ENCODE assay signal across 19 mouse cellular contexts in the genomic region with DNA sequence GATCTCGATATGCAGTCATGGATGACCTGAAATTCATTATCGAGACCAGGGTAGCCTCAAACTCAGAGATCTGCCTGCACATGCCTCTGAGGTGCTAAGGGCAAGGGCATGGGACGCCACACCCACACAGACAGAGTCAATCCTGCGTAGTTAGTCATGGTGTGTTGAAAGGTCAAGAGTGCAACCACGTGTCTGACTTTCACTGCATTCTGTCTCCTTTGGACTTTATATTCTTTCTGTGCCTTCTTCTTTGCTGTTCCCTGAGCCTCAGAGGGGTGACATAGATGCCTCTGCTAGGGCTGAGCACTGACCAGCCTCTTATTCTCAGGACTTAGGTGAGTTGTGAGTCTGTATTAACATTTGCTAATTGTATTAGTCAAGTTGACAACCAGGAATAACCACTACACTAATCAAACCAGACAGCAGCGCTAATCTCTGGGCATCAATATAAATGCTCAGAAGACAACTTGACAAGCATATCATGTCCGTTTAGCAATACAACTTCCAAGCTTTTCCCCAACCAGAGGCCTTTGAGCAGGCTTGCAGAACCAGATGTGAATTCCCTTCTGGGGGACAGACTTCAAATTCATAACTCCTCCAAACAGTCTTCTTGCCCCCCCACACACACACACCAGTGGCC.
A peak's percentile ranks its signal among the peaks of the same experiment; 100 is the strongest.
DNase-seq lines count a peak whose midpoint lies in the region; ATAC-seq and TF ChIP-seq lines count a peak whose summit lies in the region.
"Had no signal": no experiment of that assay in that cellular context is flagged by ENCODE, and none has a peak within 500 bp of the region (broad histone marks: within the 10 kb centered on the region; RNA-seq: fewer than 3 reads in every experiment).

No protein-coding gene starts in this region.

- H3K27me3 ChIP-seq in liver, embryonic 15.5 days, result no peaks in the 10 kb centered on the region
- H3K27me3 ChIP-seq in intestine, embryonic 16.5 days (replicated peaks; ENCODE audit: control insufficient read depth, insufficient read depth, low read length), result no peaks in the 10 kb centered on the region
- H3K27me3 ChIP-seq in small intestine, adult 2 months (ENCODE audit: control insufficient read depth, insufficient read depth, low read length), result no peaks in the 10 kb centered on the region
- no peaks in the 10 kb centered on the region for H3K27me3 ChIP-seq in hindbrain, embryonic 11.5 days (ENCODE audit: control insufficient read depth, insufficient read depth, low read length)
- H3K27me3 ChIP-seq: forebrain, embryonic 12.5 days; heart, embryonic 13.5 days; limb, embryonic 13.5 days had no signal

- H3K9ac ChIP-seq in liver, embryonic 15.5 days, result no peak overlapping the region
- no peak overlapping the region for H3K9ac ChIP-seq in intestine, embryonic 16.5 days (ENCODE audit: low read depth, low read length)
- no peak overlapping the region for H3K9ac ChIP-seq in hindbrain, embryonic 11.5 days (ENCODE audit: low read depth, low read length)
- H3K9ac ChIP-seq: forebrain, embryonic 12.5 days; heart, embryonic 13.5 days; limb, embryonic 13.5 days had no signal

- H3K4me2 ChIP-seq in liver, embryonic 15.5 days, result no peak overlapping the region
- H3K4me2 ChIP-seq in intestine, embryonic 16.5 days (ENCODE audit: low read depth, low read length), result no peak overlapping the region
- no peak overlapping the region for H3K4me2 ChIP-seq in hindbrain, embryonic 11.5 days (replicated peaks; ENCODE audit: low read depth, low read length)
- H3K4me2 ChIP-seq: forebrain, embryonic 12.5 days; heart, embryonic 13.5 days; limb, embryonic 13.5 days had no signal

- no peak for TF ChIP-seq POLR2A in small intestine, adult 2 months (IDR thresholded peaks at IDR 0.05; ENCODE audit: low read depth, low read length)

- 67% methylated on average over 7 of the region's 7 CpGs for WGBS in liver, embryonic 15.5 days (ENCODE audit: insufficient replicate concordance)
- 71% methylated on average over 7 of the region's 7 CpGs for WGBS in intestine, embryonic 16.5 days
- WGBS in small intestine, adult 2 months, result 44% methylated on average over 7 of the region's 7 CpGs
- WGBS in hindbrain, embryonic 11.5 days, result 72% methylated on average over 7 of the region's 7 CpGs

- no peak for TF ChIP-seq CTCF in small intestine, adult 2 months (IDR thresholded peaks at IDR 0.05; ENCODE audit: extremely low read depth, insufficient read length, insufficient replicate concordance, low read depth, low read length)
- TF ChIP-seq CTCF in gastrocnemius, adult 2 months (IDR thresholded peaks at IDR 0.05), result no peak

- 0 out of 2 replicates have a peak, but pooled peaks have one; percentile 52 for ATAC-seq in liver, embryonic 15.5 days (ENCODE audit: insufficient read depth)
- peak; percentile 74 for ATAC-seq in intestine, embryonic 16.5 days
- ATAC-seq in hindbrain, embryonic 11.5 days (ENCODE audit: low FRiP score), result no peak
- ATAC-seq: hindbrain, postnatal 0 days; lung, postnatal 0 days had no signal

- no peaks in the 10 kb centered on the region for H3K36me3 ChIP-seq in liver, embryonic 15.5 days (replicated peaks)
- no peaks in the 10 kb centered on the region for H3K36me3 ChIP-seq in intestine, embryonic 16.5 days (ENCODE audit: control insufficient read depth, insufficient read depth, low read length)
- H3K36me3 ChIP-seq in small intestine, adult 2 months (ENCODE audit: control insufficient read depth, insufficient read depth, low read length), result no peaks in the 10 kb centered on the region
- H3K36me3 ChIP-seq in hindbrain, embryonic 11.5 days (ENCODE audit: control insufficient read depth, insufficient read depth, low read length), result no peaks in the 10 kb centered on the region
- H3K36me3 ChIP-seq: forebrain, embryonic 12.5 days; limb, embryonic 13.5 days had no signal

- intact Hi-C loops in gastrocnemius, adult 2 months (cut with DNase I), result no loop called here

- H3K27ac ChIP-seq in liver, embryonic 15.5 days (replicated peaks), result no peak overlapping the region
- H3K27ac ChIP-seq in intestine, embryonic 16.5 days (ENCODE audit: low read length), result no peak overlapping the region
- 0 out of 2 replicates have a peak overlapping the region, but pooled peaks have one; percentile 18 for H3K27ac ChIP-seq in small intestine, adult 2 months (ENCODE audit: insufficient read depth, low read depth, low read length)
- H3K27ac ChIP-seq in gastrocnemius, adult 2 months, result no peak overlapping the region
- H3K27ac ChIP-seq in hindbrain, embryonic 11.5 days (ENCODE audit: low read depth, low read length), result no peak overlapping the region
- H3K27ac ChIP-seq: forebrain, embryonic 12.5 days; heart, embryonic 13.5 days; hindbrain, postnatal 0 days; kidney, postnatal 0 days; limb, embryonic 13.5 days had no signal

- H3K9me3 ChIP-seq in liver, embryonic 15.5 days (replicated peaks), result no peaks in the 10 kb centered on the region
- no peaks in the 10 kb centered on the region for H3K9me3 ChIP-seq in intestine, embryonic 16.5 days (ENCODE audit: control insufficient read depth, low read length)
- H3K9me3 ChIP-seq in hindbrain, embryonic 11.5 days (ENCODE audit: control insufficient read depth, low read length), result no peaks in the 10 kb centered on the region
- H3K9me3 ChIP-seq: forebrain, embryonic 12.5 days had no signal

- peak; percentile 18 for DNase-seq in embryo, embryonic 10 days (ENCODE audit: low spot score)
- DNase-seq in embryo, embryonic 9.5 days (ENCODE audit: extremely low spot score), result no peak
- DNase-seq in liver, result no peak
- no peak for DNase-seq in gastrocnemius, adult 2 months
- no peak for DNase-seq in hindbrain, embryonic 11.5 days (ENCODE audit: low spot score)
- DNase-seq: cerebellum, adult 9-11 months; gastrocnemius, postnatal 25 days; heart, postnatal 4 days; thymus, postnatal 14 days had no signal

- no peak overlapping the region for H3K4me3 ChIP-seq in liver, embryonic 15.5 days (replicated peaks)
- H3K4me3 ChIP-seq in intestine, embryonic 16.5 days (ENCODE audit: low read length), result no peak overlapping the region
- H3K4me3 ChIP-seq in small intestine, adult 2 months (ENCODE audit: low read depth, low read length), result no peak overlapping the region
- H3K4me3 ChIP-seq in gastrocnemius, adult 2 months, result no peak overlapping the region
- no peak overlapping the region for H3K4me3 ChIP-seq in hindbrain, embryonic 11.5 days (ENCODE audit: low read depth, low read length)
- H3K4me3 ChIP-seq: forebrain, embryonic 12.5 days; heart, embryonic 13.5 days; limb, embryonic 13.5 days; myocyte had no signal

- peaks cover 5% of the 10 kb centered on the region; the same call in 1 of the 2 replicates for H3K4me1 ChIP-seq in liver, embryonic 15.5 days (replicated peaks)
- H3K4me1 ChIP-seq in intestine, embryonic 16.5 days (ENCODE audit: control insufficient read depth, insufficient read depth, low read length), result no peaks in the 10 kb centered on the region
- peaks cover 5% of the 10 kb centered on the region; the same call in 1 of the 2 replicates for H3K4me1 ChIP-seq in small intestine, adult 2 months (ENCODE audit: control insufficient read depth, insufficient read depth, insufficient read length, low read length)
- H3K4me1 ChIP-seq in hindbrain, embryonic 11.5 days (replicated peaks; ENCODE audit: control insufficient read depth, insufficient read depth, low read length), result no peaks in the 10 kb centered on the region
- H3K4me1 ChIP-seq: forebrain, embryonic 12.5 days; limb, embryonic 13.5 days had no signal
